Mouse (Mus musculus) right cerebral cortex, postnatal 14 days (tissue): ENCODE results near the gene Slc7a4.
"Not testable (repeated sequence)": the region's sequence is repeated elsewhere in the genome, so short reads cannot be mapped to it uniquely, and the experiment has no call there.

Experiments
- DNase-seq: peaks from one replicate; pipeline ENCODE4 v3.0.0; 2022

Gene Slc7a4

DNA sequence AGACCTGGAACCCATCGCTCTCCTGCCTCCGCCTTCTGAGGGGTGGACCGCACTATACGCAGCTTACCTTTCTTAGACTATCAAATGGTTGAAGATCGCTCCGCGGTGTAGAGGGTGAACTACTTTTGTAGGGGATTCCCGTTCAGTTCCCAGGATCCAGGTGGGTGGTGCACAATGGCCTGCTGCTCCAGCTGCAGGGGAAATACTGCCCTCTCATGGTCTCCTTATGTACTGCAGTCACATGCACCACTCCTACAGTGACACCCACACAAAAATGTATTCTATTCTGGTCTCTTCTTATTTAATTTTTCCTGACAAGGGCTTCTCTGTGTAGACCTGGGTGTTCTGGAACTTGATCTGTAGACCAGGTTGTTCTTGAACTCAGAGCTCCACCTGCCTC is at the start of gene Slc7a4:
TSS of gene Slc7a4 (minus strand) at position 151 of the 400 bp plus-strand sequence.
- no peak for DNase-seq

DNA sequence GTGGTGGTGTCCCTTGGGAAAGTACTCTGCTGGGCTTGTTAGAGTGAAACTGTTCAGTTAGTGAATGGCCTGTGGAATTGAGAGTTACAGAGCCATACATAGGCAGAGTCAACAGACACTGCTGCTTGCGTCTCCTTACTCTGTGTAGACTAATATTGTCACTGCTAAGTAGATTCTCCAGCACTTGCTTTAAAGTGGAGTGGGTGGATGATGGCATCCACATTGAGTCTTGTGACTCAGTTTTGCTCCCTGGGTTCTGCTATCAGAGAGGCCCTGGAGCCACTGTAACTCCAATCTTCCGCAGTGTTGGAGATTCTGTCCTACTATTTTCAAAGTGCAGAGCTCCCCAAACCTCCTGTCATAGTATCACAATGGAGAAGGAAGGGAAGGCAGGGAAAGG is 49.6 kb upstream of the Slc7a4 start:
- no peak for DNase-seq

DNA sequence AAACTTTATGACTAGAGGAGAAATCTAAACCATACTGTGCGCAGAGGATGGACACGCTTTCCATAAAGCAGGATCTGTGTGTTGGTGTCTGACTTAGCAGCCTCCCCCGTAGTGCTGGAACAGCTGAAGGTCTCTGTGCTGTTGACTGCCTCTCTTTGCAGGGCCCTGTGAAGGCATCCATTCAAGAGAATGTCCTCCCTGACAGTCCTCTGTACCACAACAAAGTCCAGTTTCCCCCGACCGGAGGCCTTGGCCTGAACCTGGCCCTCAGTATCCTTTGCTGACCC is 43.2 kb upstream of the Slc7a4 start:
- DNase-seq, result no peak

DNA sequence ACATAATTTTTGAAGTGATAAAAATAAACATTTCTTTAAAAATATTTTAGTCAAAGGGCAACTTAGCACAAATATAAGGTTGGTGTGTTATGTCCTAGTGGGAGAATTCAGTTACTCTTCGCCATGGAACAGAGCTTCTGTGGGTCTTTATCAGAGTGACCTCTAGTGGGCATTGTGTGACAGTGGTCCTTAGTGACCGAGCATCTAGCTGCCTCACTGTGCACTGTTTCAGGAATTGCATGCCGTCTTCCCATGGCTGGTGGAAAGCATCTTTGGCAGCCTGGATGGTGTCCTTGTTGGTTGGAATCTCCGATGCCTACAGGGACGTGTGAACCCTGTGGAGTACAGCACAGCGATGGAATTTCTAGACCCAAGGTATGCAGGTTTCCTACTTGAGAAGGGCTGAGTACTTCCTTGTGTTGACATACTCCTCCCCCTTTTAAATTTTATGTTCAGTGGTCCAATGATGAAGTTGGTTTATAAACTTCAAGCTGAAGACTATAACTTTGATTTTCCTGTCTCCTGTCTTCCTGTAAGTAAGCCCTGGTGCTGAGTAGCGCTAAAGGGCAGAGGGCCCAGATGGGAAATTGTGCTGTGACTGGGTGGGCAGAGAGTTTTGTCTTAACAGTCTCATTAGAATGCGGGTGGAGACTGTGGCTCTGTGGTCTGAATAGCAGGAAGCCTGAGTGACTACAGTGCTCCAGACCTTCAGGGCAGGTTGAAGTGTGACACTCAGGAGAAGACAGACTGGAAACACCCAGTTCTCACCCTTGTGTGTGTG is 42.7 kb upstream of the Slc7a4 start:
- DNase-seq, result no peak

DNA sequence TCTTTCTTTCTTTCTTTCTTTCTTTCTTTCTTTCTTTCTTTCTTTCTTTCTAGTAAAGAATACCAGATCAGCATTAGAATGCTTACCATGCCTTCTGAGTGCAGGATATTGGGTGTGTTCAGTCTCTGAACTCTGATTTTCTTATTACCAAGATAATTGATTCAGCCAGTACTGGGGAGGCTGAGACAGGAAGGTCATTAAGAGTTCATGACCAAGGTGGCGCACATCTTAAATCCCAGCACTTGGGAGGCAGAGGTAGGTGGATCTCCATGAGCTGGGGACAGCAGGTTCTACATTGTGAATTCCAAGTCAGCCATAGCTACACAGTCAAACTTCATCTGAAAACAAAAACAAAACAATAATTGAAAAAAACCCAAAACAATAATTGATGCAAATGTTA is 38.9 kb upstream of the Slc7a4 start:
- DNase-seq, result no peak

DNA sequence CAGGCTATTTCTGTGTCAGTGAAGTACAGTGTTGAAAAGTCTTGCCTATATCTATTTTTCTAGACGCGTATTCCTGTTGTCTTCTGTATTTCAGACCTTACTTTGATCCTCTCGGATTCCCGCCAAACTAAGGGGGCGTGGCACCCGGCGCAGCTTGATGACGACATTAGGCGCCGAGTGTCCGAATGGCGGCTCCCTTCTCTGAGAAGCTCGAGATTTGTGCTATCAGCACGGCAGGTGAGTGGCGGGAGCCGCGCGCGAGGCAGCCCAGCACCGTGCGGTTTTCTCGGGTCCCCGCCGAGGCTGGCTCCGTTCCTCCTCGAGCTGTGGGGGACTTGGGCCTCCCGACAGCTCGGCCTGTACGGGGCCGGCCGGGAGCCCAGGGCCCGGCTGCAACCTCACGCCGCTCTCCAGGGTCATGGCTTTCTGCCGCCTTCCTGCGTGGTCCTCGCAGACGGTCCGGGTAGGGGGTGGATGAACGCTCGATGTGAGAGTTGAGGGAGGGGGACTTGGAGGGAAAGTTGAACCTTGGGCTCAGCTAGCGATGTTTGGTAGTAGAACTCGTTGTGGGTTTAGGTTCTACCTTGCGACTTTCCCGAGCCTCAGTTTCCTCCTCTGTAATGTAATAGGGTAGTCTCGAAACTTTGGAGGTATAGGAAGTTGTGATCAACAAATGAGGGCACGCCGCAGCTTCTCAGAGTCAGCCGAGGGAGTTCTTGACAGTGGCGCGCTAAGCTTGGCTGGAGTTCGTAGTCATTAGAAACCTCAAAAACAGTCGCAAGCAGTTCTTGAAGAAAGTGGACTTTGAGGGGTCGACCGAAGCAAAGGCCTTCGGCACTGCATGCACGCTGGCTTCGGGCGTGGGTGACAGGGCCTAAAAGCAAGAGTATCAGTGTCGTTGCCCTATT is 36.4 kb upstream of the Slc7a4 start, which contains the start of gene Smpd4:
TSS of gene Smpd4 (plus strand) at position 157 of the 908 bp plus-strand sequence.
- DNase-seq, result peak; percentile 91

DNA sequence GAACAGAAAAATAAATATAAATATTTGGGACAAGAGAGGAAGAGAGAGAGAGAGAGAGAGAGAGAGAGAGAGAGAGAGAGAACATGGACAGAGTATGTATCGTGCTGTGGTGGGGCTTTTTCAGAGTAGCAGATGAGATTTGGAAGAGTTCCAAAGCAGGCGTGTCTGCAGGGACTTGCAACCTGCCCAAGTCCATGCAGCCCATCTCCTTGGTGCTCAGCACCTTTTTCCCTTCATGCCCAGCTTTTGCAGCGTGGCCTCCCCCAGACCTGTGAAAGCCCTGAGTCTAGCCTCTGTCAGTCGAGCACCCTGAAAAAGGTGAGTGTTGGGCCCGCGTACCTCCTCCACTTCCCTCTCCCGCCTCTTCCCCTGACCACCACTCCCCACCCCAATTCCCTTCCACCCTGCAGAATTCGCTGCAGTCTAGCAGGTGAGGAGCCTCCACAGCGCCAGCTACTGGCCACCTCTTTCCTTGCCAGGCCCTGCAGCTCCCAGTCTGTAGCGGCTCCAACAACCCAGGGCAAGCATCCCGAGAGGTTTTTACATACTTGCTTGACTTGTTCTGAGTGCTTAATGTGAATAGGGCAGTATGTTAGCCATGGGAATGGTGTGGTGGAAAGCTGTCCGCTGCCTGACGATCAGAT is 35.0 kb upstream of the Slc7a4 start:
- DNase-seq, result peak; percentile 56

DNA sequence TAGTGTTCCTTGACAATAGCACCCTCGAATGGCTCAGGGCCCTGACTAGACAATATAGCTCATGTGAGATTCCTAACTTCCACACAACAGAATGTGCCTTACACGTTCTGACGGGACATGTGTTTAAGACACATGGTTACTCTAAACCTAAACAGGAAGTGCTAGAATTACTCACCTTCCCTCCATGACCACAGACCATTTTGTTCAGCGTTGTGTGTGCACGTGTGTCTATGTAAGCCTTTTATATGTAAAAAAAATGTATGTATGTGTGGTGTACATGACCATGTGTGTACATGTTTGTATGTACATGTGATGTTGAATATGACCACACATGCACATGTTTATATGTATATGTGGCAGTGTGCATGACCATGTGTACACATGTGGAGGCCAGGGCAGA is 33.2 kb upstream of the Slc7a4 start:
- no peak for DNase-seq

DNA sequence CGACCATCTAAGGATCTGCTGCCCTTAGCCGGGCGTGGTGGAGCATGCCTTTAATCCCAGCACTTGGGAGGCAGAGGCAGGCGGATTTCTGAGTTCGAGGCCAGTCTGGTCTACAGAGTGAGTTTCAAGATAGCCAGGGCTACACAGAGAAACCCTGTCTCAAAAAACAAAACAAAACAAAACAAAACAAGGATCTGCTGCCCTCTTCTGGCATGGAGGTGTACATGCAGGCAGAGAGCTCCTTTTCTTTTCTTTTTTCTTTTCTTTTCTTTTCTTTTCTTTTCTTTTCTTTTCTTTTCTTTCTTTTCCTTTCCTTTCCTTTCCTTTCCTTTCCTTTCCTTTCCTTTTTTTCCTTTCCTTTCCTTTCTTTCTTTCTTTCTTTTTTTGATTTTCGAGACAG is 31.7 kb upstream of the Slc7a4 start:
- DNase-seq, result not testable (repeated sequence)

DNA sequence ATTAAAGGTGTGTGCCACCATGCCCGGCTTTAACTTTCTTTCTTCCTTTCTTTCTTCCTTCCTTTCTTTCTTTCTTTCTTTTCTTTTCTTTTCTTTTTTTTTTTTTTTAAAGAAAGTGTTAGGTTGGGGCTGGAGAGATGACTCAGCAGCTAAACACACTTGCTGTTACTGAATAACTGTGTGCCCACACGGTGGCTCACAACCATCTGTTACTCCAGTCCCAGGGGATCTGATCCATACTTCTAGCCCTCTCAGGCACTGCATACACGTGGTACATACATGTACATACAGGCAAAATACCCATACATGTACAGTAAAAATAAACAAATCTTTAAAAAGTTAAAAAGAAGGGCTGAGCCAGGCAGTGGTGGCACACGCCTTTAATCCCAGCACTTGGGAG is 28.4 kb upstream of the Slc7a4 start:
- no peak for DNase-seq

DNA sequence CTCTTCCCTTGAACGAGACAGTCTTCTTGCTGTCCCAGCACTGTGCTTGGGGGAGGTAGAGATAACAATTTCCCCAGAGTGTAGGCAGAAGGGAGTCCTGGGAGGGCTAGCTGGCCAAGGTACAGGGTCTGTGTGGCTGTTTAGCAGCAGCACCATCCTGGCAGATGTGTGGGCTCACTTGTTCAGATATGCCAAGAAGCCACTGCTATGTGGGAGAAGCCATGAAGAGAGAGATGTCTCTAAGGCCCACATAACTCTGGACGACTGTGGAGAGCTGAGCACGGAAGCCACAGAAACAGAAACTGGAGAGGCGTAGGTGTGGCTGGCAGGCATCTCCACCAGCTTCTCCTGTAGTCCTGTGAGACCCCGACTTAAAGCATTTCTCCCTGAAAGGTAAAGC is 22.7 kb upstream of the Slc7a4 start:
- DNase-seq, result no peak

DNA sequence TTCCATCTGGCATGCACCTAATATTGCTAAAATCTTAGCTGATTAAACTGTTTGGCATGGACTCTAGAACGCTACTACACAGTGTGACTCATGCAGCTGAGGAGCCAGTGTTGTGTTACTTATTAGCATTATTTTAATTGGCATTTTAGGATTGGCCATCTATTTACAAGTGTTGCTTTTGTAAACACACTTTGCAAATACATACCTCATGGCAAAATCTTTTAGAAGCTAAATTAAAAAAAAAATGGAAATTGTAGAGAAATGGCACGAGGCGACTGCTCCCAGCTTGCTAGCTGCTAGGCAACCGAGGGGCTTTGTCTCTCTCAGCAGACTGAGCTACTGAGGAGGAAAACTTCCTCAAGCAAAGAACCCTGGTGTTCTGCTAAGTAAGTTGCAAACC is 21.9 kb upstream of the Slc7a4 start:
- no peak for DNase-seq

DNA sequence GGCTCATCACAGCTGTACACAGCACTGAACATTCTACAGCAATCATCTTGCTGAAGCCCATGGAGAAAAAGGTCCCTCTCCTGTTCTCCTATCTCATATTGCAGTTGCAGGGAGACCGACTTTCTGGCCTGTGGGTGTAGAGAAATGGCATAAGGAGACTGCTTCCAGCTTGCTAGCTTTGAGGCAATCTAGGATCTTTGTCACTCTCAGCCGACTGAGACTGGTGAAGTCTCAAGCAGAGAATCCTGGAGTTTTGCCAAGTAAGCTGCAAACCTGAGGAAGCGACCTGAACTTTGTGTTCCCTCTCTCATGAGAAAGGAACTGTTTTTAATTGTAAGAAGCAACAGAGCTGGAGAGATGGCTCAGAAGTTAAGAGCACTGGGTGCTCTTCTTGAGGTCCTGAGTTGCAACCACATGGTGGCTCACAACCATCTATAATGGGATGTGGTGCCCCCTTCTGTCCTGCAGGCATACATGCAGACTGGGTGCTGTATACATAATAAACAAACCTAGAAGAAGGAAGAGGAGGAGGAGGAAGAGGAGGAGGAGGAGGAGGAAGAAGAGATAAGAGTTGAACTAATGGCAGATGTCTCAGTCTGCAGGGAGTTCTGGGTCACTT is 18.0 kb upstream of the Slc7a4 start:
- DNase-seq, result no peak

DNA sequence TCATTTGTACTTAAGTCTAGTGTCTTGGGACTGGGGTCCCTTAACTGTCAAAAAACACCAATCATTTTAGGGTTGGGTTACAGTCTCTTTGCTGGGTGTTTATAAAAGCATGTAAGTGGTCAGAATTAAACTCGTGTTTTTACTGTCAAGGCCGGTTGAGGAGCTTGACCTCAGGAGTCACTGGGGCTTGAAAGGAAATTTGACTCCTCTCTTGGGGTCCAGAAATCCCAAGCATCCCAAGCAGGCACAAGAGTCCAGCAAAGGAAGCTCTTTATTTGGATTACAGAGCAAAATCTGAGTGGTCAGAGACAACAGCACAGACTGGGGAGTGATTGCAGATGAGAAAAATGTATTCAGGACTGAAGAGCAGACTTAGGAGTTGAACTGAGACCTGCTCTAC is 7.7 kb upstream of the Slc7a4 start:
- no peak for DNase-seq

DNA sequence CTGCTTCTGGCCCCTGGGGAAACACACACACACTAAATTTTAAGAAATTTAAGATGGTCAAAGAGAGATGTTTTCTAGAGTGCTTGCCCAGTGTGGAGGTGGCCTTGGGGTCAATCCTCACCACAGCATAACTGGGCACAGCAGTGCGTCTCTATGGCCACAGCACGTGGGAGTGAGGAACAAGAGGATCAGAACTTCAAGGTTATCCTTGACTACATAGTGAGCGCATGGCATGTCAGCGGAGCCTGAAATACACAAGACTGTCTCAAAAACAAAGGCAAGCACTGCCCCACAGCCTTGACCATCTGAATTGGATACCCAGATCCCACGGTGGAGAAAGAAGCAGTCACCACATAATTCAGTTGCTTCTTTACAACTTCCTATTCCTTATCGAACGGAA is 1.5 kb upstream of the Slc7a4 start:
- no peak for DNase-seq

DNA sequence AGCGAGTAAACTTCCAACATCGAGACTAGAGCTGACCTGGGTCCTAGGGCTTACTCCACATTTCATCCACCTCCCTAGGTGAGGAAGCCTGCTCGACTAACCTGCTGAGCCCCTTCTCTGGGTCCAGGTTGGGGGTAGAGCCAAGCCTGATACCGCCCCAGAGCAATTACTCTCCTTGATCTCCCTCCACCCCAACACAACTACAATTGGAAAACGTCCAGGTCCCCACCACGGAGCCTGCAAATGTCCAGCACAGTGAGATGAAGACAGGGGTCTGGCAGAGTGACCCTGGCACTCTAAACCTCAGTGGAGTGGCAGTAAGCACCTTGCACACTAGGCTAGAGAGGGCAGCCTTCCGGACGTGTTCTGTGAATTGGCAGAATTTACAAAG is 6.2 kb downstream of the Slc7a4 start:
- DNase-seq, result no peak

DNA sequence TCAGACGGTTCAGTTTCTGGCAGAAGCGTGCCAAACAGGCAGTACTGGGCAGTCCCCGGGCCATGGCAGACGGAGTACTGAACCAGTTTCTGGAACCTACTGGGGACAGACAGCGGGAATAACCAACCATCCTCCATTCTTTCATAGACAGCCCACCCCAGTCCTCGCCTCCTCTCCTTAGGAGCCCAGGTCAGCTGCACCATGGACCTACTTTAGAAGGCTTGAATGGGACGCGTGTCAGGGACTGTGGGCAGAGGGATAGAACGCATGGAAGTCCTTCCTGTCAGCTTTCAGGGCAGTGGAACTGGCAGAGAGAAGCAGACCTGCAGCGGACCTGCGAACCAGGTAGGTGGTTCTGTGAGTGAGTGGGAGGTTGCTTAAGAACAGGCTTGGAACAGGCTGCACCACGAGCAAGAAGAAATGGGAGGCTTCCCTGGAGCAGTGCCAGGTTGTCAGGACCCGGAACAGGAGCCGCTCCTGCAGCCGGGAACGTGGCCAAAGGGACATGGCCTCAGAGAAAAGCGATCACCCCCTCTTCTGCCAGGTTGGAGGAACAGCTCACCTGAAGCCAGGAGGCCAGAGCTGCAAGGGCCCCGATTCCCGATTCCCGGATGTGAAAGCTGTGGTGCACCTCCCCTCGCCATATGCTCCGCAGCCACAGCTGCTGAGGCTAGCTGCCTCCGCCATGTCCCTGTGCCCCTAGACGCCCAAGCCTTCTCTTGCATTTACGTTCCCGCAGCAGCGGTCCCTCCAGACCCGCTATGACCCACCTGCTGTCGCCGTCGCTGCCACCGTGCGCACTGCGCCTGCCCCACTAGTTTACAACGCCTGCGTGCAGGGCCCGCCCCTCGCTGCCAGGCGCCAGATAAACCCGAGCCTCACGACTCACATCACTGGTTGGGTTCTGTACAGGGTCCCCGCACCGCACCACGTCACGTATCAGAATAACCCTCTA is 6.9 kb downstream of the Slc7a4 start:
- DNase-seq, result peak; percentile 77

DNA sequence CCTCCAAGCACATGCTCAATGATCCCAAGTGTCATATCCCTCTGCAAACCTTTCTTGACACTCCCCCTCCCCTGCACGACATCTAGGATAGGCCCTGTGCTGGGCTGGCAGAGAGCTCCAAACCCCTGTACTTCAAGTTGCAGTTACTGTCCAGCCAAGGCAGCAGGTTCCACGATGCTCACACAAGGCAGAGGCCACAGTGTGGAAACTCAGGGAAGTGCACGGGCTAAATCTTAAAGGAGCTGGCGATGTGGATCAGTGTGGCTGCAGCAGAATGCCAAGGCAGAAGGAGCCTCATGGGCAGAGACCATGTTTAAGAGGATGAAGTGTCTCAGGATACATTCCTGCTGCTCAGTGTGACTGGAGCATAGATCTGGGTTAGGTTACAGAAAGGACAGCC is 16.8 kb downstream of the Slc7a4 start:
- DNase-seq, result no peak

DNA sequence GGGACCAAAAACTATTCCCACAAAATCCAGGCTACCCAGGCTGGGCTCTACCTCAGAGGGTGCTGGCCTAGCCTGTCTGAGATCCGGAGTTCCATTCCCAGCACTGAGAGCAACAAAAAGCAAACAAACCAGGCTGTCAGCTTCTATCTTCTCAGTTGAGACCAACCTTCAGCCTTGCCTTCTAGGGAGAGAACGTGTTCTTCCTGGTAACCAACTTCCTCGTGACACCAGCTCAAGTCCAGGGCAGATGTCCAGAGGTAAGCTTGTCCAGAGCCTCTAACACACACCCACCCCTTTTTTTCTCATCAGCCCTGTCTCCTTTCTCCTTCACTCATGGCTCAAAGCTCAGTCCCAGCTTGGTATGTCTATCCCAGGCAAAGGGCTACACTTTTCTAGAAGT is 18.2 kb downstream of the Slc7a4 start:
- no peak for DNase-seq

DNA sequence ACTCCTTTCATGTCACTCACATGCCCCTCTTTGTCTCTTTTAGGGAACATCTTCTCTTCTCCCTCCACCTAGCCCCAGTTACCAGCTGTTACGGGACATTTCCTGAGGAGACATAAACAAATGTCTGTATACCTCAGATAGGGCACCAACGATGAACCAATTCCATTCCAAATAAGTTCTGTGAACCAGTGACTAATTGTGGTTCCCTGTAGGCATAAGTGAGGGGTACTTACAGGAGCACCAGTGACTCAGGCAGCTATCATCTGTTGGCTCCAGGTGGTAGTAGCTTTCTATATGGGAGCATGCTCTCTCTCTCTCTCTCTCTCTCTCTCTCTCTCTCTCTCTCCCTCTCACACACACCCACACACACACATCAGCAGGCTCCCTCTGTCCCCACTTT is 18.8 kb downstream of the Slc7a4 start:
- no peak for DNase-seq

DNA sequence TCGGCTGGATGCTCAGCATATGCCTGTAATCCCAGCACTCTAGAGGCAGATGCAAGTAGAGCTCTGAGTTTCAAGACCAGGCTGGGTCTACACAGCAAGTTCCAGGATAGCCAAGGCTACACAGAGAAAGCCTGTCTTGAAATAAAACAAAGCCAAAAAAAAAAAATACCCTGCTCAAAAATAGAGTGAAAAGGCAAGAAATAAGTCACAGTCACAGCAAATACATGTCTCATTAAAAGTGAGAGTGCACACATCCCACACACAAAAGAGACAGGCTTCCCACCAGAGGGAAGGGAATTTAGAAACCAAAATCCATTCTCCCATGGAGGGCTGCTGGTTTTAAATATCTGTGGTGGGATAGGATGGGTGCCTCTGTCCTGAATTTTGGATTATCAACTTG is 19.4 kb downstream of the Slc7a4 start:
- no peak for DNase-seq

DNA sequence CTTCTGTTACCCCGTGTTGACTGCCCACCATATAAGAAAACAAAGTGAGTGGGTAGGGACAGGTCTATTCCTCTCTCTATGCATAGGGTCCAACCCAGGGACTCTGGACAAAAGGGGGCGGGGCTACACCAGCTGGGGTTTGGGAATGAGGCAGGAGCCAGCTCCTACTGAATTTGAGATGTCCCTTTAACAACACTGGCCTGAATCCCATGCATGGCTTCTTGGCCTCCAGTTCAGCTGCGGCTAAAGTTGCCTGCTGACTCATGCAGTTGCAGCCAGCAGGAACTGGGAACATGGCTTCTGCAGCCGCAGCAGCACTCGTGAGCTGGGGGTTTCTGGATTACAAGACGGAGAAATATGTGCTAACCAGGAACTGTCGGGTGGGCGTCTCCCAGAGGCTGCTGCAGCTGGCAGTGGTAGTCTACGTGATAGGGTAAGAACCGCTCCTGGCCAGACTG is 21.2 kb downstream of the Slc7a4 start, which contains the start of gene P2rx6:
TSS of gene P2rx6 (plus strand) at position 135 of the 458 bp plus-strand sequence.
- no peak for DNase-seq
